Mouse (Mus musculus): Measurements from ENCODE around the gene Slfn5.
"Not testable (repeated sequence)": the region's sequence is repeated elsewhere in the genome, so short reads cannot be mapped to it uniquely, and the experiment has no call there.

Gene Slfn5

DNA sequence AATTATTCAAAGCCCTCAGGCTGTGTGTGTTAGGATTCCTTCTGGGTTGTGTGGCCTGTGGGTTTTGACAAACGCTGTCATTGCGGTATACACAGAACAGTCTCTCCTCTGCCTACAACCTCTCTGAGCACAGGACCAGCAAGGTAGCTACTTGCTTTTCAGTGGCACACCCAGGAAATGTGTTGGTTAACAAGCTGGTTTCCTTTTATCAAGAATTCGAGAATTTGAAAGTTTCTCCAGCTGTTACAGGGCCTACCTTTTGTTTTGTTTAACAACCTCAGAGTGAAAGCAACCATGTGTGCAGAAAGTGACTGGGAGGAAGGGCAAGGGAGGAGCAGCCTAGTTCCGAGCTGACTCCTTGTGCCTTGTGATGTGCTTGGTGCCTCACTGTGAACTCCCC, 3.7 kb upstream of the Slfn5 start:
- DNase-seq: no peak

DNA sequence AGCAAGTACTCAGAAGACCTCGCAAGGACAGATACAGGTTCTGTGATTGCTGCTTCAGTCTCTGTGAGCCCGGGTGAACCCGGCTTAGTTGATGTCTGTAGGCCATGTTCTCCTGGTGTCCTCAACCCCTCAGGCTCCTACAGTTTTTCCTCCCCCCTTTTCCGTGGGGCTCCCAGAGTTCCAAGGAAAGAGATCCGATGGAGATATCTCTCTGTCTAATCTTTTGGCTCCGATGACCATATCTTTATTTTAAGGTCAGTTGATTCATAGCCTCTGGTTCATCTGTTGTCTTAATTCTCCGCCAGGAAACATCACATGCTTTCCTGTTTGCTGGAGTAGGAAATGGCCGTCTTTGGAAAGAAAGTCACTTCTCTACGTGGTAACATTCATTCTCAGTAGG, 2.1 kb upstream of the Slfn5 start:
- DNase-seq: peak in 1 of 2 experiments; percentile 21

- DNase-seq: peak; percentile 76 to 84
These were observed 889 bp downstream of the Slfn5 start for GRCm38 (mm10) chr11:82951865-82952611.

DNA sequence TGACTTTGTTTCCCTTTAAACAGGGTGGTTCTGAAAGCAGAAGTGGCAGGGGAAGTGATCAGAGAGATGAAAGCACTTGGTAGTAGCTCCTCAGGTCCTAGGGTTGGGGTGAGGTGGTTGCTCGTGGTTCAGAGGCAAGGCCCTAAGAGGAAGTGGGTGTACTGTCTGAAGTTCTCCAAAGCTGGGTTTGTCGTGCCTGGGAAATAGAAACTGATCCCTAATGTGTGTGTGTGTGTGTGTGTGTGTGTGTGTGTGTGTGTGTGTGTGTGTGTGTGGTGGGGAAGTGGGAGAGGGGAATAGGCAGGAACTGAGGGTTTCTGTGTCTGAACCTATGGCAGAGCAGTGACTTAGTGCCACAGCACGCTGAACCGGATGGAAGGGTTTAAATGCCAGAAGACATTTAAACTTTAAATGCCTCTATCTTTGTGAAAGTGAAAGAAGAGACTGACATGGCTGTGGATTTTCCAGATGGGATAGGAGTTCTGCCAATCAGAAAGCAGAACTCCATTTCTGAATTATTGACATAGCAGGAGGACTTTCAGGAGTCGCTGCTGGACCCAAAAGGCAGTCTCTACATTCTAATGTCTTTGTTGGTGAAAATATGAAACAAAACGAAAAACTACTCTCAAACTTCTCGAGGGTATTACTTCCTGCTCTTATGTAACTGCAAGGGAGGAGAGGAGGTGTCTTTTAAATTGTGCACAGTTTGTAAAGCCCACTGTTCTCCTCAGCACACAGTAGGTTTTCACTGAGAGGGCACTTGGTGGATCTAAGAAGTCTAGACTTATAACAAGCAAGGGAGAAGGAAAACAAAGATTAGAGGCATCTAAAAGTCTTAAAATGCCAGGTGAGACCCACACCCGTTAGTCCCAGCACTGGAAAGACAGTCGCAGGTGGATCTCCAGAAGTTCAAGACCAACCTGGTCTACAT, 1.7 kb downstream of the Slfn5 start:
- peak in 1 of 2 experiments; percentile 8 for DNase-seq

- DNase-seq: no peak
These were observed 3.5 kb downstream of the Slfn5 start for GRCm38 (mm10) chr11:82954631-82955030.

GRCm38 (mm10) chr11:82956925-82957324, 5.8 kb downstream of the Slfn5 start:
- DNase-seq: no peak

- DNase-seq: peak; percentile 26 to 49
These were observed 8.5 kb downstream of the Slfn5 start for GRCm38 (mm10) chr11:82959613-82960012.

GRCm38 (mm10) chr11:82961743-82962142, 10.6 kb downstream of the Slfn5 start:
- no peak for DNase-seq

- no peak for DNase-seq
These were observed 11.1 kb downstream of the Slfn5 start for GRCm38 (mm10) chr11:82962215-82962614.

DNA sequence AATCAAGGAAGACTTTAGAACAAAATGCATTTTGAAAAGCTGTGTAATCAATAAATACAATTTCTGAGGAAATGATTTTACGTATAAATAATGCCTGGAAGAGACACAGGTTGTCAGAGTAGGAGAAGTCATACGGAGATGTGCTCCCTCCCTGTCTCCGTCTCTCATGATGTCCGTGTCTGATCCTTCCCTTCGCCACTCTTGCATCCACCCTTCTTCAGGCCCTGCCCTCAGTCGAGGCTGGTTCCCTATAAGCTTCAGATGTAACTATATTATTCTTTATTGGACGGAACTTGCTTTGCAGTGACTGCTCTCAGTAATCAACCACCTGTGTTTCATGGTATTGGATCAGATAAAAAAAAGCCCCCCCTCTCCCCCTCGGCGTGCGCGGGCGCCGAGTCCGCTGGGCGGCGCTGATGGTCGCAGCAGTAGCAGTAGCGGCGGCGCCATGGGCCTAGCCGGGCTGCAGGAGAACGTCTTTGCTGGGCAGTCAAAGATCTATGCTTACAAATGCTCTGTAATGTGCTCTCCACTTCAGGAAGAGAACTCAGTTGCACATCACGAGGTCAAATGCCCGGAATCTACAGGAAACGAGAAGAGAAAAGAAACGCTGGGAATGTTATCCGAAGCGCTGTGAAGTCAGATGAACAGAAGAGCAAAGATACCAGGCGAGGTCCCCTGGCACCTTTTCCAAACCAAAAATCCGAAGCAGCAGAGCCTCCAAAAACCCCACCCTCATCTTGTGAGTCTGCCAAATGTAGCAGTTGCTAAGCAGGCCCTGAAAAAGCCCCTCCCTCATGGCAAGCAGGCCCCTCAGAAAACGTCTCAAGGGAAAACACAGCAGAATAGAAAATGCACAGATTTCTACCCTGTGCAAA, 19.8 kb downstream of the Slfn5 start:
- DNase-seq: peak; percentile 67 to 74

DNA sequence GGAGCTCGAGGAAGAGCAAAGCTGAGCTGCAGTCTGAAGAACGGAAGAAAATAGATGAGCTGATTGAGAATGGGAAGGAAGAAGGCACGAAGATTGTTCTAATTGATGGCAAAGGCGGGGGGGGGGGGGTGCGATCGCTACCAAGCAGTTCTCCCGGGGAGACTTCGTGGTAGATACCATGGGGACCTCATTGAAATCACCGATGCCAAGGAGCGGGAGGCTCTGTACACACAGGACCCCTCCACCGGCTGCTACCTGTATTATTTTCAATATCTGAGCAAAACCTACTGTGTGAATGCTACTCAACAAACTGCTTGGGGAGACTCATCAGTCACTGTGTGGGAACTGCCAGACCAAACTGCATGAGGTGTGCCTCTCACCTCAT, 20.4 kb downstream of the Slfn5 start:
- DNase-seq: no peak

- DNase-seq: peak; percentile 37 to 56
These were observed 22.8 kb downstream of the Slfn5 start for GRCm38 (mm10) chr11:82973916-82974315.

GRCm38 (mm10) chr11:82982409-82982808, 31.3 kb downstream of the Slfn5 start:
- not testable (repeated sequence) for DNase-seq

DNA sequence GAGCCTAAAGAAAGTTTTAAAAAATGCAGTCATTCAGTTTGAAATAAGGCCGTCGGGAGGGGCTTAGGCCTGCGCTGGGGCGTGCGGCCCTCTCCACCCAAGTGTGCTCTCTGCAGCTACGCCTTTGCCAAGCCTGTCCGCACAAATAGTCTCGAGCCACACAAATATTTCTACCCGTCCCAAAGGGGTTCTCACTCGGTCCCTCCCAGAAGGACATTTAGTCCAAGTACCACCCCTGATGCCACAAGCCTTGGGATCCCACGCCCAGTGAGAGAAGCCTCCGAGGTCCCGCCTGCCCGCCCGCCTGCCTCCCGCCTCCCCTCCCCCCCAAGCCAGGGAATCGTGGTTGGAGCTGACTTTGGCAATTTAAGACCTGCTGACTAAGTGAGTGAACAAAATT, 32.0 kb downstream of the Slfn5 start:
- DNase-seq: no peak

- DNase-seq: no peak
These were observed 36.5 kb downstream of the Slfn5 start for GRCm38 (mm10) chr11:82987621-82988020.

DNA sequence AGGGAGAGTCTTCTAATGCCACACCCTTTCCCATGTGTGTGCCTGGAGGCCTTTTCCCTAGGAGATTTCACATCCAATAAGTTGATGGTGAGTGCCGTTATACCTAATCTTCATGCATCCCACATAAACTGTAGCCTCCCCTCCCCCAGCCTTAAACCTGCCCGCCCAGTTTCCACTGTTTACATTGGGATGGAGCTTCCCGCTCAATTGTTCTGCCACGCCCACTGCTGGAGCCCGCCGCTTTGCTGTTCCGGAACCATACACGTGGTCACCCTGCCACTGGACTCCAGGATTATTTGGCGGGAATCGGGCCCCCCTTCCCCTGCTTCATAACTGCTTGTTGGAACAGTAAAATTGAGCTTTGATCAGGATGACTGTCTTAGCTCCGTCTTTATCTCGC, 38.2 kb downstream of the Slfn5 start:
- DNase-seq: peak; percentile 29 to 38

GRCm38 (mm10) chr11:82990612-82991385, 39.6 kb downstream of the Slfn5 start:
- DNase-seq: peak; percentile 52 to 71

- DNase-seq: peak; percentile 65 to 70
These were observed 40.5 kb downstream of the Slfn5 start, which contains the start of gene Slfn9 for GRCm38 (mm10) chr11:82991469-82992166. Gene Slfn9 (minus strand): TSS chr11:82991830.

- DNase-seq: no peak
These were observed 62.2 kb downstream of the Slfn5 start for GRCm38 (mm10) chr11:83013356-83013755.

Measured in kidney, postnatal 4 days (tissue).